Mouse (Mus musculus) midbrain, embryonic 12.5 days (tissue): Measurements from ENCODE around the gene Znhit1. TPM values are rescaled to one million over a fixed set of nuclear protein-coding genes. Genes with fewer than 3 reads are reported as not detected.

Source experiments
- ATAC-seq: fragments of 200-750 bp; cut with Nextera tagmentation; 2 replicates; pipeline ENCODE4 v1.8.0; 2017; ENCODE audit warnings: low read depth, moderate TSS enrichment, moderate library complexity; ENCODE audit not compliant: low FRiP score
- H3K27ac ChIP-seq: fragments of 300-500 bp; sonication (generic); replicated peaks from 2 replicates; pipeline ENCODE4 v1.5.1; 2016; ENCODE audit warnings: mild to moderate bottlenecking
- H3K27me3 ChIP-seq: fragments of 300-500 bp; sonication (generic); 2 replicates; pipeline ENCODE4 v1.6.1; 2016; ENCODE audit warnings: mild to moderate bottlenecking
- H3K36me3 ChIP-seq: fragments of 300-500 bp; sonication (generic); 2 replicates; pipeline ENCODE4 v1.6.1; 2016
- H3K4me1 ChIP-seq: fragments of 300-500 bp; sonication (generic); 2 replicates; pipeline ENCODE4 v1.6.1; 2016
- H3K4me2 ChIP-seq: fragments of 300-500 bp; sonication (generic); replicated peaks from 2 replicates; pipeline ENCODE4 v1.6.1; 2016; ENCODE audit warnings: mild to moderate bottlenecking, moderate library complexity
- H3K4me3 ChIP-seq: fragments of 300-500 bp; sonication (generic); 2 replicates; pipeline ENCODE4 v1.5.1; 2016; ENCODE audit warnings: mild to moderate bottlenecking
- H3K9ac ChIP-seq: fragments of 300-500 bp; sonication (generic); replicated peaks from 2 replicates; pipeline ENCODE4 v1.6.1; 2016; ENCODE audit warnings: mild to moderate bottlenecking, moderate library complexity
- H3K9me3 ChIP-seq: fragments of 300-500 bp; sonication (generic); 2 replicates; pipeline ENCODE4 v1.6.1; 2016; ENCODE audit warnings: mild to moderate bottlenecking
- WGBS: fragments of 180-500 bp; shearing (Covaris S2); methylation state at CpG from one replicate; pipeline ENCODE4 v1.1.7; 2016; 5-methylcytosine and 5-hydroxymethylcytosine counted together
- polyA plus RNA-seq: library from polyadenylated mRNA; unstranded; fragments of >200 nt; fragmentation: Nextera tagmentation; extraction: Ambion mirVana; gene quantifications from 2 replicates; pipeline ENCODE4 v1.2.1, GENCODE M21; 2016

The Znhit1 gene
- polyA plus RNA-seq, 1 experiment from 2014 or later, result 102 TPM

DNA sequence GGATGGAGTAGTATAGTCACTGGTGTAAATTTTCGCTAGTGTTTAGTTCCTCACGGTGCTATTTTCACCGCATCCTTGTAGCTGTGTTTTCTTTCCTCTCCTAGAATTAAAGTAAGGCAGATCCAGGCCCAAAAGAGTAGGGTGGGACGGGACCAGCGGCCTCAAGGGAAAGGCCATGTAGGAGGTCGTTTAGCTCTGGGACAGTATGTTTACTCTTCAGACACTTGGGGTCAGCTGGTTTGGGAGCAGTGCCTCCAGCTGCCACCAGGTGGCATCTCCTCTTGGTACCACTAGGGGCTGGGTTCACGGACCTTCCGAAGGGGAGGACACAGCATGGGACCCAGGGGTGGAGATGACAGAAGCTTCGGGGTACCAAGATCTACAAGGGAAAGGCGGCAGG lies 25.3 kb downstream of the Znhit1 start:
- Histone ChIP-seq H3K4me2 (peak overlapping the region; percentile 80), H3K4me1 (peaks cover 17% of the 10 kb centered on the region), H3K4me3 (peak overlapping the region; percentile 71), H3K9me3 (no peaks in the 10 kb centered on the region), H3K27ac (peak overlapping the region; percentile 86), H3K27me3 (no peaks in the 10 kb centered on the region), H3K9ac (peak overlapping the region; percentile 72), H3K36me3 (peaks cover 46% of the 10 kb centered on the region)
- 3% methylated on average over 10 of the region's 10 CpGs for WGBS
- ATAC-seq, result peak; percentile 61

DNA sequence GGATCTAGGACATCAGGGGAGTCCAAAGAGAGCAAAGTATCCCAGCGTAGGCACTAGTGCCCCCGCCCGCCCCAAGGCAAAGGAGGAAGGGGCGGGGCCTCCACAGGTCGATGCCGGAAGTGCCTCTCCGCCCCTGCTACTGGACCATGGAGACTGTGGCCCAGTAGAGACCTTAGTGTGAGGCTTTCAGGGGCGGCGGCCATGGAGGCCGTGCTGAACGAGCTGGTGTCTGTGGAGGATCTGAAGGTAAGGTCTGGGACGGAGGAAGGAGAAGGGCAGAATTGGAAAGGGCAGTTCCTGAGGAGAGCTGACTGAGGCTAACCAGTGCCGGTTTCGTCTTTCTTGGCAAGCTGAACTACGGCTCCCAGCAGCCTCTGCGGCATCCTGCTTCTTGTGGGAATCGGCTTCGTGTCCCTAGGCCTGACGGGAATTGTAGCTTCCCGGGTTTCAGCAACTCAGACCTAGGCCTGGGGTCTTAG lies 25.8 kb downstream of the Znhit1 start:
- Histone ChIP-seq H3K27me3 (no peaks in the 10 kb centered on the region), H3K36me3 (peaks cover 43% of the 10 kb centered on the region), H3K9me3 (no peaks in the 10 kb centered on the region), H3K27ac (peak overlapping the region; percentile 86), H3K9ac (peak overlapping the region; percentile 72), H3K4me2 (peak overlapping the region; percentile 80), H3K4me3 (peak overlapping the region; percentile 71), H3K4me1 (peaks cover 17% of the 10 kb centered on the region)
- WGBS, result 0% methylated on average over 20 of the region's 20 CpGs
- peak; percentile 90 for ATAC-seq

DNA sequence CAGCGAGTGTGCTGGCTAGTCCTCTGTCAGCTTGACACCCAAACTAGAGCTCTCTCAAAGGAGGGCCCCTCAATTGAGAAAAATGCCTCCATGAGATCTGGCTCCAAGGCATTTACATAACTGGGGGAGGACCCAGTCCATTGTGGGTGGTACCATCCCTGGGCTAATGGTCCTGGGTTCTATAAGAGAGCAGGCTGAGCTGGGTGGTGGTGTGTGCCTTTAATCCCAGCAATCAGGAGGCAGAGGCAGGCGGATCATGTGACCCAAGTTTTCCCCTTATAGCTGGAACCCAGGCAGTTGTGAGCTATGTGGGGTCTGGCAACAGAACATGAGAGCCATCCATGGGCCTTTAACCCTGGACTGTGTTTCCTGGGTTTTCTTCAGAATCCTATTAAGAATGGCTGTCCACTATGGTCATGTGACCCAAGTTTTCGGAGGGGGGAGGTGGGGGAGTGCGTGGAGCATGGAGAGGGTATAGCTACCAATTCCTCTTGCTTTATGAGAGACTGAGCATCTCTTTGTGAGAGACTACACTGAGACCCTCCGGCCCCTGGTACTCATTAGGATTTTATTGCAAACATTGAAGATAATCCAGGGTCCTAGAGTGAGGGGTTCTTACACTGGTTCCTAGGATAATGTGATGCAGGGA lies 26.4 kb downstream of the Znhit1 start:
- Histone ChIP-seq H3K27me3 (no peaks in the 10 kb centered on the region), H3K4me3 (peak overlapping the region; percentile 71), H3K27ac (peak overlapping the region; percentile 86), H3K4me2 (peak overlapping the region; percentile 80), H3K9me3 (no peaks in the 10 kb centered on the region), H3K4me1 (peaks cover 19% of the 10 kb centered on the region), H3K36me3 (peaks cover 42% of the 10 kb centered on the region), H3K9ac (peak overlapping the region; percentile 72)
- 22% methylated on average over 5 of the region's 5 CpGs for WGBS
- ATAC-seq, result peak; percentile 28

DNA sequence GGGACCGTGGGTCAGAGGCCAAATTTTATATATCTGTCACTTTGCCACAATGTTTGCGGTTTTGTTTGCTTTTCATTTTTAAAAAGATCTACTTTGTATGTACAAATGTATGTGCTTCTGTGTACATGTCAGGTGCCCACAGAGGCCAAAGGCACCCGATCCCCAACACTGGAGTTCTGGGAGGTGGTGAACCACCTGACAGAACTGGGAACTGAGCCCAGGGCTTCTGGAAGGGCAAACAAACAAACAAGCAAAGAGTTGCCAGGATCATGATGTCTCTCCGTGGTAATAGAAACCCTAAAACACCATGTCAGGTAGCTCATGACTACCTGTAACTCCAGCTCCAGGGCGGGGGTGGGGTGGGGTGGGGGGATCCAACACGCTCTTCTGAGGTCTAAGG lies 27.8 kb downstream of the Znhit1 start:
- Histone ChIP-seq H3K27ac (no peak overlapping the region), H3K4me1 (peaks cover 20% of the 10 kb centered on the region), H3K36me3 (peaks cover 29% of the 10 kb centered on the region), H3K4me2 (no peak overlapping the region), H3K27me3 (no peaks in the 10 kb centered on the region), H3K9me3 (no peaks in the 10 kb centered on the region), H3K9ac (no peak overlapping the region), H3K4me3 (no peak overlapping the region)
- WGBS, result 95% methylated on average over 6 of the region's 6 CpGs
- ATAC-seq, result no peak

DNA sequence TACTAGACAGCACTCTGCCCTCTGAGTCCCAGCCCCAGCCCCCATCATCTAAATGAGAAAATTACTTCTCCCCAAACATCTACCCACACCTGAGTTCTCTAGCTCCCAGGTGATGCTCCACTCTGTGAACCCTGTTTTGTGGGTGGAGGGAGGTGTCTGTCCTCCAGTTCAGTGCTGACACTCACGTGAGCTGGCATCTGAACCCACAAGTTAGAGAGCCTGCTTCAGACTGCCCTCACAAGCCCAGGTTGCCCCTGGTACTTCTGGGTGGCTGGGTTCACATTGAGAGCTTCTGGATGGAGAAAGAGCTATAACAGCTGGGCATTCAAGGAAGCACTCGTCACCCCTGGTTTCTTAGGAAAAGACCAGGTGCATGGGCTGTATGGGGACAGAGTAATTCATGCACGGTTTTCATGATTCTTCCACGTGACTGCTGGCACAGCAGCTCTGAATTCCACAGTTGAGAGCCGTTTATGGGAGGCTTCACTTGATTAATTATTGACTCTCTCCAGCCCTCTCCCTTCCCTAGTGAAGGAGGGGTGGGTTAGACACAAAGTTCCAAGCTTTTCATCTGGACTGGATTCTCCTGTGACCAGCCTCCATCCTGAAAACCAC lies 28.7 kb downstream of the Znhit1 start:
- Histone ChIP-seq H3K9ac (no peak overlapping the region), H3K27ac (no peak overlapping the region), H3K4me3 (no peak overlapping the region), H3K4me2 (no peak overlapping the region), H3K27me3 (no peaks in the 10 kb centered on the region), H3K36me3 (peaks cover 19% of the 10 kb centered on the region), H3K4me1 (peaks cover 24% of the 10 kb centered on the region), H3K9me3 (no peaks in the 10 kb centered on the region)
- 82% methylated on average over 5 of the region's 5 CpGs for WGBS
- no peak for ATAC-seq

DNA sequence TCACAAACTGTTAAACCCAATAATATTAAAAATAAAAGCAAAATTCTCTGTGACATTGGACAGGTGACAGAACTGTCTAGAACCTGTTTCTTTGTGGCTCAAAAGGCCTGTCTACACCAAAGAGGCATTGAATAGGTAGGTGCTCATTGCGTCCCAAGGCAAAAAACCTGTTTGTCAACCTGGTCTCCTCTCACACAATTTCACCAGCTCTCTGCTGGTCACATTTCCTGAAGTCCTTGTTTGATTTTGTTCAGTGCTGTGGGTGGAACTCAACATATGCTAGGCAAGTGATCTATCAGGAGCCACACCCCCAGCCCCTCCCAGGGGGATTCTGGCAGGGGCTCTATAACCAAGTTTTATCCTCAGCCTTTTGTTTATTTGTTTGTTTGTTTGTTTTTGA lies 30.6 kb downstream of the Znhit1 start:
- Histone ChIP-seq H3K4me3 (no peak overlapping the region), H3K27me3 (no peaks in the 10 kb centered on the region), H3K4me2 (no peak overlapping the region), H3K27ac (no peak overlapping the region), H3K36me3 (peaks cover 8% of the 10 kb centered on the region; the same call in 1 of the 2 replicates), H3K4me1 (peaks cover 21% of the 10 kb centered on the region), H3K9ac (no peak overlapping the region), H3K9me3 (no peaks in the 10 kb centered on the region)
- 100% methylated on average over 1 of the region's 1 CpGs for WGBS
- ATAC-seq, result no peak

DNA sequence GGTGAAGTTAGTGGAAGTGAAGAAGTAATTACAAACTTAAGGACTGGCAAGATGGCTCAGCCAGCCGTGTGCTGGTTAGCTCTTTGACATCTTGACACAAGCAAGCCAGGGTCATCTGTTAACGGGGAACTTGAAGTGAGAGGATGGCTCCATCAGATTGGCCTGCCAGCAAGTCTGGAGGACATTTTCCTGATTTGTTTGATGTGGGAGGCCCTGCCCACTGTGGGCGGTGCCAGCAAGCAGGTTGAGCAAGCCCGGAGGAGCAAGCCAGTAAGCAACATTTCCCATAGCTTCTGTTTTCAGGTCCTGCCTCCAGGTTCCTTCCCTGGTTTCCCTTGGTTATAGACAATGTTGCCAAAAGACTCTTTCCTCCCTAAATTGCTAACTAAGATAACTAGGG lies 32.2 kb downstream of the Znhit1 start:
- Histone ChIP-seq H3K4me2 (no peak overlapping the region), H3K9ac (no peak overlapping the region), H3K27me3 (no peaks in the 10 kb centered on the region), H3K9me3 (no peaks in the 10 kb centered on the region), H3K36me3 (peaks cover 8% of the 10 kb centered on the region; the same call in 1 of the 2 replicates), H3K27ac (no peak overlapping the region), H3K4me1 (peaks cover 12% of the 10 kb centered on the region), H3K4me3 (no peak overlapping the region)
- ATAC-seq, result no peak
- 91% methylated on average over 4 of the region's 4 CpGs for WGBS

DNA sequence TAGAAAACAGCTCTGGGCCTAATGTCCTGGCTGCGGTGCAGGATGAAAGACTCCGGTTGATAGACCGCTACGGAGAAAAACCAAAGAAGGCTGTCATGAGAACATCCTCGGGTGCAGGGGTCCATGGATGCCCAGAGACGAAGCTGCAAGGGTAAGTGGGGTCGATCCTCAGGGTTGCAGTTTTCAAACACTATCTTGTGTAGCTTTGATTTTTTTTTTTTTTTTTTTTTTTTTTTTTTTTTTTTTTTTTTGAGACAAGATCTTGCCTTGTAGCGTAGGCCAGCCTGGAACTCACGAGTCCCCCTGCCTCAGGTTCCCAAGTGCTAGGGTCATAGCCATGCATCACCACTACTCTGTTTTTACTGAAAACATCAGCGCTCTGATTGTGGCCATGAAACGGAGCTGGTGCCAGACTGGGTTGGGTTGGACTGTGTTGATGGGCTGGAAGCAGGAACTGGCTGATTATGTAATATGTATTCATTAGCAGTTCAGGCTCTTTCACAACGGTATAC lies 34.3 kb downstream of the Znhit1 start:
- Histone ChIP-seq H3K9me3 (no peaks in the 10 kb centered on the region), H3K4me2 (peak overlapping the region; percentile 80), H3K4me1 (peaks cover 12% of the 10 kb centered on the region), H3K36me3 (peaks cover 7% of the 10 kb centered on the region; the same call in 1 of the 2 replicates), H3K9ac (peak overlapping the region; percentile 81), H3K27ac (peak overlapping the region; percentile 71), H3K4me3 (peak overlapping the region; percentile 82), H3K27me3 (no peaks in the 10 kb centered on the region)
- no peak; the same call in 1 of the 2 replicates for ATAC-seq
- WGBS, result 3% methylated on average over 12 of the region's 12 CpGs

DNA sequence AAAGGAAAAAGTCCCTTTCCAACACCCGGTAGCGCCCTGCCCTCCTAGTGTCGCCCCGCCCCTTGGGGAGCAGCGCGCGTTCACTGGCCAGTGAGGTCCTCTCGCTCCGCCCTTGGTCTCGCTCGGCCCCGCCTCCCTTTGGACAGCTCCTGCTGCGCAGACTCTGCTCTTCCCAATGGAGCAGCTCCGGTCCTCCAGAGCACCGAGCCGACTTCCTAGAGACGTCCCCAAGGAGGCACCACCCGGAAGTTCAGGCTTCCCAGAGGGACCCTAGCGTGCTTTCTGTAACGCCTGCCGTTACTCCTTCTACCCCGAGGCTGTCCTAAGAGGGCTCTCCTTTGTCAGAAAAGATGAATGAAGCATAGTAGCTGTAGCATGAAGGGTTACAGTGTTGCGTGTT lies 34.8 kb downstream of the Znhit1 start, which contains the start of gene Fis1:
Fis1 (plus strand) TSS at position 261 of the 400 bp plus-strand sequence.
- Histone ChIP-seq H3K9ac (peak within 1 kb of the TSS; percentile 81), H3K4me1 (peaks cover 12% of the 10 kb centered on the region), H3K9me3 (no peaks in the 10 kb centered on the region), H3K4me3 (peak within 1 kb of the TSS; percentile 82), H3K36me3 (0 out of 2 replicates have a peak, but pooled peaks cover 6% of the 10 kb centered on the region), H3K4me2 (peak within 1 kb of the TSS; percentile 80), H3K27ac (peak within 1 kb of the TSS; percentile 71), H3K27me3 (no peaks in the 10 kb centered on the region)
- WGBS, result under 1% methylated on average over 23 of the region's 23 CpGs
- ATAC-seq, result peak; percentile 99

DNA sequence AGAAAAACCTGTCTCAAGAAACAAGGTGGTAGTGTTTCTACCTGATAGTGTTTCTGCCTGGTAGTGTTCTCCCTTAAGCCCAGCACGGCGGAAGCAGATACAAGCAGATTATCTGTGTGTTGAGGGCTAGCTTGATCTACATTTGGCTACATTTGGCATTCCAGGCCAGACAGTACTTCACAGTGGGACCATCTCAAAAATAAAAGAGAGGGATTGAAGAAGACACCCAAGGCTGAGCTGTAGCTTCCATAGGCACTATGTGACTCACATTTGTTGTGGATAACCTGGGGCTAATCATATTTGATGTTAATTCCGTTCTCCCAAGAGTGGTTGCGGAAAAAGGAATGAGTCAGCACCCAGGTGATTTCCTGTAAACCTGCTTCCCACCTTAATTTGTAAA lies 35.7 kb downstream of the Znhit1 start:
- Histone ChIP-seq H3K9ac (no peak overlapping the region), H3K27ac (no peak overlapping the region), H3K9me3 (no peaks in the 10 kb centered on the region), H3K4me2 (no peak overlapping the region), H3K36me3 (0 out of 2 replicates have a peak, but pooled peaks cover 6% of the 10 kb centered on the region), H3K4me3 (no peak overlapping the region), H3K27me3 (no peaks in the 10 kb centered on the region), H3K4me1 (peaks cover 12% of the 10 kb centered on the region)
- ATAC-seq, result no peak
- WGBS, result 80% methylated on average over 4 of the region's 4 CpGs

DNA sequence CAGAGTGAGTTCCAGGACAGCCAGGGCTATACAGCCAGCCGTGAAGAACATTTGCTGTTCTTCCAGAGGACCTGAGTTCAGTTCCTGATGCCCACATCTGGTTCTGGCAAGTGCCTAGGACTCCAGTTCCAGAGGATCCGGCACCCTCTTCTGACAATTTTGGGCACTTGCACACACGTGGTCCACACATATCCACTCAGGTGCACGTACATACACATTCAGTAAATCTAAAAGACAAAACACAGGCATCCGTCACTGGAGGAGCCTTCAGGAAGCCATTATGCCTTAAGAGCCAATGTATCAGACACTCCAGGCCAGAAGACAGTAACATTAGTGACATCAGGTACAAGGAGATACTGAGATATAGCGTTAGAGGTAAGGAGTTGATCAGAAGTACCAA lies 37.3 kb downstream of the Znhit1 start:
- ATAC-seq, result no peak
- H3K9me3 ChIP-seq, result no peaks in the 10 kb centered on the region
- no peaks in the 10 kb centered on the region for H3K27me3 ChIP-seq
- no peak overlapping the region for H3K4me2 ChIP-seq
- no peak overlapping the region for H3K9ac ChIP-seq
- H3K27ac ChIP-seq, result no peak overlapping the region
- 92% methylated on average over 6 of the region's 6 CpGs for WGBS
- no peaks in the 10 kb centered on the region for H3K36me3 ChIP-seq
- peaks cover 10% of the 10 kb centered on the region for H3K4me1 ChIP-seq
- no peak overlapping the region for H3K4me3 ChIP-seq
